Mouse (Mus musculus): ENCODE data around the gene Uhrf1.
A peak's percentile ranks its signal among the peaks of the same experiment; 100 is the strongest.

The Uhrf1 gene

DNA sequence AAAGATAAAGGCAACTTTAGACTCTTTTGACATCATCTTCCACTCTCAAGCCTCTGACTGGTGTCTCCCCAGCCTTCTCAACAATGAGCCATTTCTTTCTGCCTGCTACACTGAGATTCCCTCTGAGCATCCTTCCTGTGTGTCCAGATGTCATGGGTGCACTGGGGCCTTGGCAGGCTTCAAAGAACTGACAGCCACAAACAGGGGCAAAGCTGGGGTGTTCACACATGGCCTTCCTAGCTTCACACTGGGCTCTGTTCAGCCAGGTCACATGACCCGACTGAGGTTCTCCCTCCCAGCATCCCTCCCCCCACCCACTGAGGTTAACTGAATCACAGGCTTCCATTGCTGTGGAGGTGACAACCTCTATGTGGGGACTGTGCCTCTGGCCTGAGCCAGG lies 6.9 kb upstream of the Uhrf1 start:
- DNase-seq (ENCODE audit: extremely low read depth, low read depth, low spot score): no peak

DNA sequence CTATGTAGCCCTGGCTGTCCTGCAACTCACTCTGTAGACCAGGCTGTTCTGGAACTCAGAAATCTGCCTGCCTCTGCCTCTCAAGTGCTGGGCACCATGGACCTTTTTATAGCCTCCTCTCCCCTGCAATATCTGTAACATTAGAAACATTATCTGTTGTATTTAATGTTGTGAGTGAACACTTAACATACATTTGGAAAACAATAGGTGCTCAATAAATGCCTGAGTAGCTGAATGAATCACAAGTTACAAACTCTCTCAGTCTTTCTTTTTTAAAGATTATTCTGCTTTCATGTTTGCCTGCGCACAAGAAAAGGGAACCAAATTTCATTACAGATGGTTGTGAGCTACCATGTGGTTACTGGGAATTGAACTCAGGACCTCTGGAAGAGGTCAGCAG lies 4.9 kb upstream of the Uhrf1 start:
- DNase-seq (ENCODE audit: extremely low read depth, low read depth, low spot score): no peak

DNA sequence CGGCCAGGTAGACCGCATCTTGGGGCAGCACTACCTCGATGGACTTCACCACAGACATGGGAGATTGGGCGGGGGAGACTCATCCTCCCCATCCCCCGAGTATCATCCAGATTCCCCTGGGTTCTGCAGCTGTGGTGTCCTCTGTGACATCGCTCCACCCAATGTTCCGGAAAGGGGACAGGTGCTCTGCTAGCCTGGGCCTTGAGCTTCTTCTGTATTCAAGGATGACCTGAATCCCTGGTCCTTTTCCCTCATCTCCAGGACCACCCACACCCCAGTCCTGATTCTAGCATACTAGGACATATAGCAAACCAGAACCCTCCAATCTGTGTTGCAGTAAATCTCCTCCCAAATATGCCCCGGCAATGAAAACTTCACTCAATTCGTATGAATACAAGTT lies 2.9 kb upstream of the Uhrf1 start, which contains the start of gene Arrdc5:
Gene Arrdc5, minus strand, starts transcription at position 101 of the 400 bp plus-strand sequence.
- no peak for DNase-seq (ENCODE audit: extremely low read depth, low read depth, low spot score)

DNA sequence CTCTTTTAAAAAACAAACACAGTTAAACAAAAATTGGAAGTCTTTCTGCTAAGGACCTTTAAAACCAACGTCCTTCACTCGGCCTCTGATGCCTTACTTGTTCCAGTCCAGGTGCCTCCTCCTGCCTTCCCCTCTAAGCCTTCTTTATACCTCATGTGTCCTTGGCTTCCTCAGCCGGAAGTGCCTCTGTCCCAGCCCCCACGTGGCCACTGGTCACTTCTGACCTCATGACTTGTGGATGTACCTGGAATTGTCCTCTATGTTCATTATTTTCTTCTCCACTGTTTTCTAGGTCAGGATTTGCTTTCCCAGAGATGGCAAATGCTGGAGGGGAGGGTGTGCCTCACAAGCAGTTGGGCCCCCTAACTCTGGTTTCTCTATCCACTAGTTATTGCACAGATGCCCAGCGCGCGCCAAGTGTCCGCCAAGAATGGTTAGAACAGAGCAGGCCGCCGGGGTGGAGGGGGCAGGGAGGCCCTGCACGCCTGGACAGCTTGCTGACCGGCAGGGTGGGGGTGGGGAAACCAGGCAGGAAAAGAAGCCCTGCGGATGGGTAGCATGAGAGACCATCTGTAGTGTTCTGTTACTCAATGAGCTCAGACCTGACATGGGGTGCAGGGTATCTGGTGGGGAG lies 641 bp upstream of the Uhrf1 start:
- no peak for DNase-seq (ENCODE audit: extremely low read depth, low read depth, low spot score)

DNA sequence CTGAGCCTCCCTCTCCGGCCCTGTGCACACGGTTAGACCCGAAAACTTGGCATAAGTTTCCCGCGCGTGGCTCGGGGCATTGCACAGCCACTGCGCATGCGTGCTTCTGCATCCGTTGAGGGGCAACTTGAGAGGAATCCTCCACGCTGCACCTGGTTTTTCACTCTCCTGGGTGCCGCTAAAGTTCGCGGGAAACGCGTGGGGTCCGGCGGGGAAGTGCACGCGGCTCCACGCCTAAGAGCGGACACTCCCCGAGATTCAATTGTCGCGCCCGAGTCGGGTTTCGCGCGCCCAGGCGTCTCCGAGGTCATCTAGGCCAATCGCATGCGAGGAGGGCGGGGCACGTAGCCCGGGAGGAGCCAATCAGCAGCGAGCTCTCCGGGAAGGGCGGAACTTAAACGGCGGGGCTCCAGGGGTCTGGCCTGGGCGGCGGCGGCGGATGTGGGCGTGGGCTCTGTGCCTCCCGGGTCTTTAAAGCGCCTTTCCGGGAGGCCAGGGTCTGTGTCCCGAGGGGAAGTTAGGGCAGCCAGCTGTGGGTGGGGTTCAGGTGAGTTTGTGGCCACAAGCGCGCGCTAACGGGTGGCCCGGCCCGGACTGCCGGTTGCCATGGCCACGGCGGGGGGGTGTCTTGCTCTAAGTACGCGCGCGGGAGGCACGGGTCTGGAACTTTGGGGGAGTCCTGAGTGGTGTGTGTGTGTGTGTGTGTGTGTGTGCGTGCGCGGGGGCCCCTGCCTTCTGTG lies 896 bp downstream of the Uhrf1 start:
- DNase-seq (ENCODE audit: extremely low read depth, low read depth, low spot score): no peak

DNA sequence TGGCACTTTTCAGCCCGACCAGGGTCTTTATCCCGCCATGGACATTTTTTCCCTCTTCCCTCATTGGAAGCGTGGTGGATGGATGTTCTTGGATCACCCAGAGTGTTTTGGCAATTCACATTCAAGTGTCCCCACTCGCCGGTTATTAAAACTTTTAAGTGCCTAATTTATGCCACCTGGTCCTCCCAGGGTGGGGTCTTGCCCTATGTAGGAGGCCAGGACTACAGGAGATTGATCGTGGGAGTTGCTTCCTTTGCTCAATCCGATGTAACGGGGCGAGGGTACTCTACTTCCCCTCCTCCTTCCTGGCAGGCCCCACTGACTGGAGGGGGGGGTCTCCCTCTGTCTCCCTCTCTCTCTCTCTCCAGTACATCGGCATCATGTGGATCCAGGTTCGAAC lies 1.6 kb downstream of the Uhrf1 start:
- DNase-seq (ENCODE audit: extremely low read depth, low read depth, low spot score): no peak

DNA sequence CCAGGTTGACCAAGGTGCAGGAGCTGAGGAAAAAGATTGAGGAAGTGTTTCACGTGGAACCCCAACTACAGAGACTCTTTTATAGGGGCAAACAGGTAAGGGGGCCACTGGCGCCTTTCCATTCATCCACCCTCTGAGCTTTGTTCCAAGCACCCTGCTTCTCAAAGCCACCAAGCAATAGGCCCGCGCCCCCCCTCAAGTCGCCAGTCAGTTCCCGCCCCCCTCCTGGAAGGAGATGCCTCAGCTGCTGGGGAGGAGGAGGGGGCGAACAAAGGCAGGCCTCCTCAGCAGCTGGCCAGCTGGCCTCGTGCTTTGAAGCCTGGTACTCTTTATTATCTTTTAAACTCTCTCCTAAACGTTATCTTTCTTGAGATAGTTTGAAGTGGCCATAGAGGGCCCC lies 2.0 kb downstream of the Uhrf1 start:
- DNase-seq (ENCODE audit: extremely low read depth, low read depth, low spot score): no peak

DNA sequence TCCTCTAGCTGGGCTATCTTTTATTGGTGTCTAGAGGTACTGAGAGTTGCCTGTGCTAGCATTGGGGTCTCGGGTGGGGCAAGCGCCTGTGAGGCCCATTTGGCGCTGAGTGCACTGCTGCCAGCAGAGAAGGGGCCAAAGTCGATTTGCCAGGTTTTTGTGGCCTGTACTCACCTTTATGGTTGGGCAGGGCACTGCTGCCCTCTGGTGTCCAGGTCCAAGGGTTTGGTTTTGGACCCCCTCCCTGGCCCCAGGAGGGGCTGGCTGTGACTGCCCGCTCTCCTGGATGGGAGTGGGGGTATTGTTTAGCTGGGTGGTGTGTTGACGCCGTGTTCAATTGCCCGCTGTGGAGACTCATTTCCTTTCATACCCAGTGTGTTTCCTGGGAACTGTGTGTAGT lies 2.7 kb downstream of the Uhrf1 start:
- DNase-seq (ENCODE audit: extremely low read depth, low read depth, low spot score): no peak

DNA sequence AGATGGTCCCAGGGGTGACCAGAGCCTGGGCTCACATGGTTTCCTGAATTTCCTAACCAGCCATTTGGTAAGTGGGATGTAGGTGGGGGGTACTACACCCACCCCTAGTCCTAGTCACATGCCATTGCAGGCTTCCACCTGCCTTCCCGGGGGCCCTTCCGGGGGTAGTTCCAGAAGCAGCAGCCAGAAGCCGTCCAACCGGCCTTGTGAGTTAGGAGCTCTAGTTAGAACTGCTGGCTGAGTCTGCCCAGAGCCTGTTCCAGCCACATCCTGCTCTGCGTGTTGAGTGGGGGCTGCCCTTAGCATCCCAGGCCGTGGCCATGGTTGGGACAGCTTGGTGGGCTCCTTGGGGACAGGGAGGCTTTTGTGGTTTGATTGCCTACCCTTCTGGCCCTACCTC lies 5.0 kb downstream of the Uhrf1 start:
- no peak for DNase-seq (ENCODE audit: extremely low read depth, low read depth, low spot score)

DNA sequence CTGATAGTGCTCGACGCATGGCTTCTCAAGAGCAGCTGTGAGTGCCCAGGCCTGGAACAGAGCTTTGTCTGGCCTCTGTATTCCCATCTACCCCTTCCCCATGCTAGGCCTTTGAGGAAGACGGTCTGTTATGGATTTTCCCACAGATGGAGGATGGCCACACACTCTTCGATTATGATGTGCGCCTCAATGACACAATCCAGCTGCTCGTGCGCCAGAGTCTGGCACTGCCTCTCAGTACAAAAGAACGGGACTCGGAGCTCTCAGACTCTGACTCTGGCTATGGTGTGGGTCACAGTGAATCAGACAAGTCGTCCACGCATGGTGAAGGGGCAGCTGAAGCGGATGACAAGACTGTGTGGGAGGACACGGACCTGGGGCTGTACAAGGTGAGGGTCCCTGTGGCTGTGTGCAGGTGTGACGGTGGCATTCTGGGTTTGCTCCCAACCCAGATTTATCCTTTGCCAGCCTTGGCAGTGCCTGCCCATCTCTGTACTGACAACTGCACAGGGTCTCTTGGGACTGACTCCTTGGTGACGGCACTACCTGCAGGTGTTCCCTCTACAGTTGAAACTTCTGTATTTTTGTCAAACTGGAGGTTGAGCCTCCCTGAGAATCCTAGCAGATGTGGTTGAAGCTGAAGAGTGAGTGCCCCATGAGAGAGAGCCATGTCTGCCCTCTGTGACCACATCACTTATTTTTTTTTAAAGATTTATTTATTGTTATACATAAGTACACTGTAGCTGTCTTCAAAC lies 6.2 kb downstream of the Uhrf1 start:
- DNase-seq (ENCODE audit: extremely low read depth, low read depth, low spot score): no peak

DNA sequence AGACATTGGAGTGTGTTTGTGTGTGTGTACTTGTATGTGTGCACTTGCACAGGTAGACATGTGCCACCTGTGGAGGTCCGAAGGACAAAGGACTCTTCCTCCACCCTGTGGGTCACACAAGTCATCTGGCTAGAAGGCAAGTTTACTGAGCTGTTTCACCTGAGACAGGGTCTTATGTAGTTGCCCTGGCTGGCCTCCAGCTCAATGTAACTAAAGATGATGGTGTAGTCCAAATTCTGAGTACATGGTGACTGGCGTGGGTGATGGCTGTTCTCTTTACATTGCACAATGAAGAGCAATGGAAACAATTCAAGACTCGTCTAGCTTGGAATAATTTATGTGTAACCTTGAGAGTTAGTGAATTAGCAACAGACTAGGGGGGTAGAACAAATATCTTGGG lies 21.3 kb downstream of the Uhrf1 start:
- peak; percentile 69 for DNase-seq (ENCODE audit: extremely low read depth, low read depth, low spot score)

DNA sequence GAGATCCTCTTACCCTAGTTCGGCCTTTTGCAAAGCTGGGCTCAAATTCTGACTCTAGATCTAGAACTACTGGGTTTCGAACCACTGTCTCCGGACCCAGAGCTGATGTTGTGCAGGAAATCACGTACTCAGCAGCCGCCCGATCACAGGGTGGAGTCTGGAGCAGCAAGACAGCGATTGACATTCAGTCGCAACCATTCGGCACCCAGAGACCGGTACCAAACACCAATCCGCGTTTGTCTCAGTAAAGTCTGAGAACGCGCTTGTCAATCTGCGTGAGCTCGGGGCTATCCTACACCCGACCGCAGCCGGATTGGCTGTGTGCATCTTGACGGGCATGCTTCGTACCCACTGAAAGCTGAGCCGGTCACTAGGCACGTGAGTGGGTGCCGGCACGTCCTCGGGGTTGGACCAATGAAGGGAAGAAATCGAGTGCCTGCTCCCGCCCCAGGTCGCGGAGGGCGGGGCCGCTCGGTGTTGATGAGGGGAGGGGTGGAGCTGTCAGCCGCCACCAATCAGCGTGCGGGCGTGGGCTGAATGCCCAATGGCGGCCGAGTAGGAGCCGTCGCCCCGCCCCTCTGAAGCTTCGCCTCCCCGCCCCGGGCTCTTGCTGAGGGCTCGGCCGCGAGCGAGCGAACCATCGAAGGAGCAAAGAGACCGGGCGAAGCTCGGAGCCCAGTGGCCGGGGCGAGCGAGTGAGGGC lies 22.5 kb downstream of the Uhrf1 start, which contains the start of gene Kdm4b:
Gene Kdm4b, plus strand, starts transcription at position 613 of the 703 bp plus-strand sequence.
- peak; percentile 94 for DNase-seq (ENCODE audit: extremely low read depth, low read depth, low spot score)

DNA sequence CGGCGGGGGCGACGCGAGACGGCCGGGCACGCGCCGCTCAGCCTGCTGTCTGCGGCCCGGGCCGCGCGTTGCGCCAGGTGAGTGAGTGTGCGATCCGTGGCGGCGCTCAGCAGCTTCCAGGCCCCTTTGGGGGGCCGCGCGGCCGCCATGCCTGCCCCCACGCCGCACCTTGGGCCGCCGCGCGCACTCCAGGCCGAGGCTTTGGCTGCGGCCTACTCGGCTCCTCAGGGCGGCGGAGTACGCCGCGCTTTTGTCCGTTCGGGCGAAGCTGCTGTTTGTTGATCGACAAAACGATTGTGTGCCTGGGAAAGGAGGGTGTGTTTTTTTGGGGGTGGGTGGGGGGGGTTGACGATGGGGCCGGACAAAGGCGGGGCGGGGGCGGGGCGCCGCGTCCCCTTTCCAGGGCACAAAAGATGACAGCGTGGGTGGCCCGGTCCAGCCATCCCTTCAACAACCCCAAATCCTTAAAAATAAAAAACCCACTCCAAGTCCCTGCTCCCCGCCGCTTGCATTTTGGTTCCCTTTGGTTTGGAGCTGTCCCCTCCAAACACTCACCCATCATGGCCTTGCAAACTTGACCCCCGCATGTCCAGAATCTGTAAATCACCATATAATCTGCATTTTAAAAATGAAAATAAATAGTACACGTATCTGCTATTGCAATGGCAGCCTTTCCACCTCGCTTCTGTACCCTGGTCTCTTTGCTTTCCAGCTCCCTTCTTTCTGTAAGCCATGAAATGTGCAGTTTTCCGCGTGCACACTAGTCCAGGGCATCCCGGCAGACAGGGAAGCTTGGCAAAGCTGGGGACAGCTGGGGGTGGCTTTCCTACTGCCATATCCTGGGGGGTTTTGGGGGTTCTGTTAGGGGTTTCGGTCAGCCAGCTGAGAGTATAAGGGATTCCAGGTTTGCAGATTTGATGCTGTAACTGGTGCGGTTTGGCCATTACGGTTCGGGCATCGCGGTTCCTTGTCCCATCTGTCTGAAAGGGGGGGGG lies 23.3 kb downstream of the Uhrf1 start:
- DNase-seq (ENCODE audit: extremely low read depth, low read depth, low spot score): no peak

DNA sequence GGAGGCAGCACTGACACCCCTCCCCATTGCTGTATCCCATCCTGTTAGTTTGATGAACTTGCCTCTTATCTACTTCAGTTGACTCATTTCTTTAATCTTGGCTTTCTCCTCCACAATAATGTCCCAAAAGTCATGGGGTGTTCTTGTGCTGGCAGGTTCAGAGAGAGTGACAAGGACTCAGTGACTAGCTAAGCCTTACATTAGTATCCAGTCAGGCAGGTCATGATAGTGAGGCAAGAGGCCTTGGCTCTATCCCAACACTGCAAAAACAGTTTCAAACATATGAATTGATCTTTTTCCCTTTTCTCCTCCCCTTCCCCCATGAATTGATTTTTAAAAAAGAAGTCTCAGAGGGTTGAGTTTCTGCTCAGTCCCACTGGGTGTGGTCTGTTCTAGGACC lies 26.1 kb downstream of the Uhrf1 start:
- peak; percentile 45 for DNase-seq (ENCODE audit: extremely low read depth, low read depth, low spot score)

DNA sequence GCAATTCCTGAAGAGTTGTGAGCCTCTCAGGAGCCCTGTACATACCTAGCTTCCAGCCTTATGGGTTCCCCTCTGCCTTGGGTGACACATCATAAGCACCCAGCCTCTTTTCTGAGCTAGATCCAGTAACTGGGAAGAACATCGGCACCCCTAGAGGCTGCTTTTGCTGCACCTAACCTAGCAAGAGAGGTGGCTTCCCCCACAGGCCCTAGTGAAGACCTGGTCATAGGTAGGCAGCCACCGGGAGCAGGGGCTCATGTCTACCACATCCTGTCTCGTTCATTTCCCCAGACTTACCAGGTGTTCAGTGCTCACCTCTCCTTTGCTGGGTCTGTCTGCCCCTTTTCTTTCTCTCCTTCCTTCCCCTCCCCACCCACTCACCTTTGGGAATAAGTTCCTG lies 27.2 kb downstream of the Uhrf1 start:
- no peak for DNase-seq (ENCODE audit: extremely low read depth, low read depth, low spot score)

DNA sequence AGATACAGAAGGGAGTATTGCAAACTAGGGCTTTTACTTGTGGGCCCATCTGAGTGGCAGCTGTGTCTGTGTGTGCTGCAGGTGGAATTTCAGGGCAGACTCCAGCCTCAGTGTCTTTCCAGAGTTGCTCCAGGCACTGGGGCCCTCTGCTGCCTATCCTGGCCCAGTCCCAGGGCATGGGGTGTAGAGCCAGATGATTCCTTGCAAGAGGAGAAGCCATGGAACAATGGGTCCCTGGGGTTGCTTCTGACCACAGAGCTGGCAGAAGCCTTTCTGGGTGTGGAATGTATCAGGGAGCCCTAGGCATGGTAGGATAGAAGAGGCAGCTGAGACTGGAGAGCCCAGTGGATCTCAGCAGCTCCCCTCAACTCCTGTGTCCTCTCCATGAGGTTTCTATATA lies 28.1 kb downstream of the Uhrf1 start:
- peak; percentile 42 for DNase-seq (ENCODE audit: extremely low read depth, low read depth, low spot score)

DNA sequence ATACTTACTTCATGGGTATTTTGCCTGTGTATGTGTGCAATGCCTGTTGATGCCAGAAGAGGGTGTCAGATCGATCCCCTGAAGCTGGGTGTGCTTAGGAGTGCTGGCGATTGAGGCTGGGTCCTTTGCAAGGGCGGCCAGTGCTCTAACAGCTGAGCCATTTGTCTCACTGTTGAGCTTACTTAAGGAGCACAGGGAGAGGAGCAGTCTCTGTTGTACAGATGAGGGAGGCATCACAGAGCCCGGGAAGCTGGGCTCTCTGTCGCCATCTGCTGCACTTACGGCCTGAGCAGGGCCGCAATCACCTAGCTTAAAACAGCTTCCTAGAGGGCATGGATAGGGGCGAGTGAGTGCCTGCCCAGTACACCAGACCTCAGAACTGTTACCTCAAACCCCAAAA lies 29.9 kb downstream of the Uhrf1 start:
- DNase-seq (ENCODE audit: extremely low read depth, low read depth, low spot score): no peak

DNA sequence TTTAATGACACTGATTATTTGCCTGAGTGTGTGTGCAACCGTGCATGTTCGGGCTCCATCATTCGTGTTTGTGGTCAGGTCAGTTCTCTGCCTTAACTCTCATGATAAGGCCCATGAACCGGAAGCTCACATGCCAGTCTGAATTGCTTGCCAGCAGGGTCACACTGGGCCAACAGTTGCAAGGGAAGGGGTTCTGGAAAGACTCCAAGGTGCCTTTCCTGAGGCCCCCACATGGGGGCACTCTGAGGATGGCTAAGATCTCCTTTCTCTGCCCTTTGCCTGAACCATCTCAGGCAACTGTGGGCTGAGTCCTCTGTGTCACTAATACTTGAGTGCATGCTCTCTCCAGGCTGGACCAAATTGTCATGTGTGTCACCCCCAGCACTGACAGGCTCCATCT lies 34.1 kb downstream of the Uhrf1 start:
- DNase-seq (ENCODE audit: extremely low read depth, low read depth, low spot score): no peak

DNA sequence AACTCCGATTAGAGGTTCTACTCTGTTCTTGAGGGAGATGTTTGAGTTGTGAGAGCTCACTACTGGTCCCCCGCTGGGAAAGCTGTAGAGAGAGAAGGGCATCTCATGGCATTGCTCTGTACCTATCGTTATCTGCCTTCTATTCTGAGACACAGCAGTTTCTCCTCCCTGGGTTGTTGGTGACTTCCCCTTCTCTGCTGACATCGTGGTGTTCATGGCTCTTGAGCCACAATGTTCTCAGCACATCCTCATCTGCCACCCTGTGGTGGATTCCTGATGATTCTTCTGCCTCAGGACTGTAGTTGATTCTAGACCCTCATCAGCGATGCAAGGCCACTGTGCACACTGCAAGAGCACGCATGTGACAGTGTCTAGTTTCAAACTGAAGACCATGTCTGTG lies 34.7 kb downstream of the Uhrf1 start:
- DNase-seq (ENCODE audit: extremely low read depth, low read depth, low spot score): no peak

DNA sequence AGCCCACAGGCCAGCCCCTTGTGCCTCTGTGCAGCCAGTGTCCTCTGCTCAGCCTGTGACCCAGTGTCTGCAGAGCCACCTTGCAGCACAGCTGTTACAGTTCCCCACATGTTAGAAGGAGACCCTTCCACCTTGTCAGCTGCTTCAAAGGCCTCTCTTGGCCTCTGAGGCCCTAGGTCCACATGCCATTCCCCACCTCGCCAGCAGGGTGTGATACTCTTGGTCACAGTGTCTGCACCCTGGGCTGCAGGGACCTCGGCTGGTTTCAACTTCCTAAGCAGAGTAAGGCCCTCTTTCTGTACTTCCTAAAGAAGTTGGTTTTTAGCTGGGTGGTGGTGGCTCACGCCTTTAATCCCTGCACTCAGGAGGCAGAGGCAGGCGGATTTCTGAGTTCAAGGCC lies 35.8 kb downstream of the Uhrf1 start:
- DNase-seq (ENCODE audit: extremely low read depth, low read depth, low spot score): no peak
